Mouse (Mus musculus) right cerebral cortex, adult 18-20 months (tissue): ENCODE results near the gene Stra6l.

Source experiments
- DNase-seq: peaks from one replicate; pipeline ENCODE4 v3.0.0; 2022; ENCODE audit warnings: mixed read lengths

Gene Stra6l

DNA sequence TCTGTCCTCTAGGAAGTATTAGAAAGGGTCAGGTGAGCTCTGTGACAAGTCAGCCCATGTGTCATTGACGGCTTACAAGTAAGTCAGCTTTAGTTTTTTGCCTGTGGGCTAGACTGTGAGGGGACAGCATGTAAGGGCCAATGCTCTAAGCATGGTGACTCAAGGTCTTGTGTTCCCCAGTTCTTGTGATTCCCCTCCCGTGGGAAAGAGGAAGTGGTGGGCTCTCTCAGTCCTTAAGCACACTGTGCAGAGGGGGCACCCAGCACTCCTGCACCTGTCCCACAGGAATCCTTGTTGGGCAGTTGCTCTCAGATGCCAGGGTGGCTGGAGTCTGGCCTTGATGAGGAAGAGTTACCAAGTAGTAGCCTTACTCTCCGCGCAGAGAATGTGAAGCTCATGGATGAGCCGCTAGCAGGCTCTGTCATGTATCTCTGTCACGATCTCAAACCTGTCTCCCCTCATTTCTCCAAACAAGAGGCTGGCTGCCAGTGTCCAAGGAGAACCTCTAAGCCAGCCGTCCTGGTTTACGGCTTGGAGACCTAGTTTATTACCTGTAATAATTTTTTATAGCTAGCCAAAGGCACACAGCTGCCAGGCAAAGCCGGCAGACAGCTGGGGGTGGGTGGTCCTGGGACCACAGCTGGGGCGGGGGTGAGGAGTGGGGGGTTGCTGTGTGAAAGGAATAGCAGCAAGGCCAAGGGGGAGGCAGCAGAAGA lies at the start of gene Stra6l:
TSS of gene Stra6l (plus strand) at position 556 of the 716 bp plus-strand sequence.
- no peak for DNase-seq

DNA sequence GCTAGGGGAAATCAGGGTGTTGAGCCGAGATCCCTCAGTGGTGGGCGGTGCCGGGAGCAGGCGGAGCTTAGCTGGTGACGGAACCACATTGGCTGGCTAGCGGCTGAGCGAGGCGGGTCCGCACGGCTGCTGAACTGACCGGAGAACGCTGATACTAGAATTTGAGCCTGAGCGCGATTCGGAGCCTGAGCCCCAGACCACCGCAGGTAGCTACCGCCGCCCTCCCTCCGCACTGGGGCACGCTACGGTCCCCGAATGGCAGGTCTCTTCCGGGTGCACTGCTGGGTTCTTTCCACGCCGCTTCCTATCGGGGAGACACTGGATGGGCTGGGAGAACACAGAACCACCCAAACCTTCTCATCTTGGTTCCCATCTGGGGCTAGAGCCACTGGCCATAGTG lies 49.5 kb upstream of the Stra6l start, which contains the start of gene Aldh1b1:
TSS of gene Aldh1b1 (plus strand) at position 59 of the 400 bp plus-strand sequence.
- peak; percentile 74 for DNase-seq

DNA sequence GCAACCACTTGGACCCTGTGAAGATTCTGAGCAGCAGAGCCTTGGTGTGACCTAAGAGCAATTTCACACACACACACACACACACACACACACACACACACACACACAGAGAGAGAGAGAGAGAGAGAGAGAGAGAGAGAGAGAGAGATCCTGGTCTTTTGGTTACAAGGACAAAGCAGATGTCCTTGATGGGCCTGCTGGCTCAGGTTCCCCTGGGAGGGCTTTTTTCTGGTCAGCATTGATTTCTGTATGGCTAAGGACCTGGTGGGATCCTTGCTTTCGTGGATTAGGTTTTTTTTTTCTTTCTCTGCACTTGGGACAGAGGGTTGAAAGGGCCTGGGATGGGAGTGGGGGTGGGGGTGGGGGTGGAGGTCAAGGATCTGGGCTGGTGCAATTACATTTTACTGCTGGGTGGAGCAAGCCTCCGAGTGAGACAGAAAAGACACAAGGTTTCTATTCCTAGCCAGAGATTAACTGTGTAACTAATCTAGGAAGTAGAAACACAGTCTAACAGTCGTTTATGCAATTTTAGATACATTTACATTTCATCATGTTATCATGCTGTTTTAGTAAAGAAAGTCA lies 48.4 kb upstream of the Stra6l start:
- DNase-seq, result no peak

DNA sequence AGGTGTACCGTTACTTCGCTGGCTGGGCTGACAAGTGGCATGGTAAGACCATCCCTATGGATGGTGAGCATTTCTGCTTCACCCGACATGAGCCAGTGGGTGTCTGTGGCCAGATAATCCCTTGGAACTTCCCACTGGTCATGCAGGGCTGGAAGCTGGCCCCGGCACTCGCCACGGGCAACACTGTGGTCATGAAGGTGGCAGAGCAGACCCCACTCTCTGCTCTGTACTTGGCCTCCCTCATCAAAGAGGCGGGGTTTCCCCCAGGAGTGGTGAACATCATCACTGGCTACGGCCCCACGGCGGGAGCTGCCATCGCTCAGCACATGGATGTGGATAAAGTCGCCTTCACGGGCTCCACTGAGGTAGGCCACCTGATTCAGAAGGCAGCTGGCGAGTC lies 45.6 kb upstream of the Stra6l start:
- no peak for DNase-seq

DNA sequence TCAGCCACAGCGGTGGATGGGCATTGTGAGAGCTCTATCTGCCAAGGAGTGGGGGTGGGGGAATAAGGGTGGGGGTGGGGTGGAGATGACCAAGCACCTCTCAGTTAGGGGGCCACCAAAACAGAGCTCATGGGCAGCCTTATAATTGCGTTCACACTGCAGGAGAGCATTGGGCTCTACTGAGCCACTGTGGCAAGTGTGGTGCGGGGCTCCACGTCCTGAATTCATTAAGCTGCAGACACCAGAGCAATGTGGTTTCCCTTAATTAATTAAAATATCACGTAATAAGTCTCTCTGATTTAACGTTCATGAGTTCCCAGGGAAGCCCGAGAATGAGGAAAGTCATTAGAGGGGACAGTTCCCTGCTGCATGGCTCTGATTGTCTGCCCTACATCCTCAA lies 40.4 kb upstream of the Stra6l start:
- no peak for DNase-seq

DNA sequence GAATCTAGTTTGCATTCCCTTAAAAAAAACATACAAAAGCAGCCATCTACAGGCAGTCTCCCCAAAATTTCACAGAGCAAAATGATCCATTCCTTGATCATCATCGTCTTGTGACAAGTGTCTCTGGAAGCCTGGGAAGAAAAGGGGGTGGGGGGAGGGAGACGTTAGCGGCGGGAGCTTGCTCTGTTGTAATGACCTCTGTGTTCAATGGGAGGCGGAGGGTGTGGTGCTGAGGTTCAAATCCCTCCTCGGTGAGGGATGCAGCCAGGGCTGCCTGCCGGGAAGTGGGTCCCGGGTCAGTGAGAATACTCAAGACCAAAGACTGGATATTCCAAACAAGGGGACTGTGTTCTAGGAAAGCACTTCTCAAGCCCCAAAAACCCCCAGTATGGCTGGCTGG lies 37.2 kb upstream of the Stra6l start:
- no peak for DNase-seq

DNA sequence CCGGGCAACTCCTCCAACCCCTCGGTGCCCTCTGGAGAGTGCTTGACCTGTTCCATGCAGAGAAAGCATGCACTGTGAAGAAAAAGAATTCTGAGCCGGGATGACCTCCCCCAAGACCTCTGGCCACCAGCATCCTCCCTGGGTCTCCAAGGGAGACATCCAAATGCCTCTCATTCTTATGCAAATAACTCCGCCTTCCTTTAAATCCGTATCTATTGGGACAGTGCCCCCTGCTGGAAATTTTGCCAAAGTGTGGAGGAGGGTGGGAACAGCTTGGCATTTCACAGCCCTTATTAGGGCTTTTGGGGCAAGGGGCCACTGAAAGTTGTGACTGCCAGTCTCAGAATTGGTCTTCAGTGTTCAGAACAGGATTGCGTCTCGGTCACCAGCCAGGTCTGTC lies 32.9 kb upstream of the Stra6l start:
- DNase-seq, result peak; percentile 26

DNA sequence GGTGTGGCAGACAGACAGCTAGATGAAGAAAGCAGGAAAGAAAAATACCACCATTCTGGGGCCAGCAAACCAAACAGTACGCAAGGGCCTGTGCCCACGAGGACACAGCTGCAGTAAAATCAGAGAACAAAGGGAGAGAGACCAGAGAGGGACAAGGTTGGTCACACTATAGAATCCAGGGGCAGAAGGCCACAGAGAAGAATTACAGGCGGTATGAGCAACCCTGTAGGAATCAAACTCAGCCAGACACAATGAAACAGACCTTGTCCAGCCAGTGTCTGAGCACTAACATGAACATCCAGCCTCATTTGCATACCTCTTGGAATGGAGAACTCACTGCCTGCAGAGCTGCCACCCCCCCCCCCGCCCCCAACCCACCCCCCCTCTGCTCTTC lies 29.7 kb upstream of the Stra6l start:
- no peak for DNase-seq

DNA sequence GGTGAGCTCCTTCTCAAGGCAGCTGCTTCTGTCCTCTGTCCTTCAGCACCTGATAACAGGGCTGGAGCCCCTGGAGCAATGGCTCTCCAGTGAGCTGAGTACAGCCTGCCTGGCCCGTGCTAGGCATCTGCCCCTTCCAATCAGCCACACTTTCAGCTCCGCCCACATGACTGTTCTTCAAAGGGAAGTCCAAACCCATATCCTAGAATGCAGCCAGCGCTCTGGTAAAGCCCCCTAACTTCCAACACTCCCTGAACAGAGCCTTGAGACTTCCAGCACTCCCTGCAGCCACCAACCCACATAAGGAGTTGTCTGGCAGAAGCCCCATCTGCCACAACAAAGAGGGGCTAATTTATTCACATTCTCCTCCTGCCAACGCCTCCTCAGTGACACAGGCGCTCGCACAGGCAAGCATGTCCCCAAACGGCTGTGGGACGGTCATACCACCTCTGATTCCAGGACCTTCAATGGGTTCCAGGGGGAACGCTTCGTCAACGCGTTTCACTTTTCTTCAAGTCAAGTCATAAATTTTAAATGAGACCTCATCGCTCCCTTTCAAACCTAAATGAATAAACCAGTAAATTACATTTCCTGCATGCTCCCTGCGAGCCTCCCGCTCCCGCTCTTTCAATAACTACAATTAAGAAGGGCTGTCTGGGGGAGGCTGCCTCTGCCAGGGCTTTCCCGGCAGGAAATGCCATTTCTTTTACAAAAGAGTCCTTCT lies 29.1 kb upstream of the Stra6l start:
- peak; percentile 50 for DNase-seq

DNA sequence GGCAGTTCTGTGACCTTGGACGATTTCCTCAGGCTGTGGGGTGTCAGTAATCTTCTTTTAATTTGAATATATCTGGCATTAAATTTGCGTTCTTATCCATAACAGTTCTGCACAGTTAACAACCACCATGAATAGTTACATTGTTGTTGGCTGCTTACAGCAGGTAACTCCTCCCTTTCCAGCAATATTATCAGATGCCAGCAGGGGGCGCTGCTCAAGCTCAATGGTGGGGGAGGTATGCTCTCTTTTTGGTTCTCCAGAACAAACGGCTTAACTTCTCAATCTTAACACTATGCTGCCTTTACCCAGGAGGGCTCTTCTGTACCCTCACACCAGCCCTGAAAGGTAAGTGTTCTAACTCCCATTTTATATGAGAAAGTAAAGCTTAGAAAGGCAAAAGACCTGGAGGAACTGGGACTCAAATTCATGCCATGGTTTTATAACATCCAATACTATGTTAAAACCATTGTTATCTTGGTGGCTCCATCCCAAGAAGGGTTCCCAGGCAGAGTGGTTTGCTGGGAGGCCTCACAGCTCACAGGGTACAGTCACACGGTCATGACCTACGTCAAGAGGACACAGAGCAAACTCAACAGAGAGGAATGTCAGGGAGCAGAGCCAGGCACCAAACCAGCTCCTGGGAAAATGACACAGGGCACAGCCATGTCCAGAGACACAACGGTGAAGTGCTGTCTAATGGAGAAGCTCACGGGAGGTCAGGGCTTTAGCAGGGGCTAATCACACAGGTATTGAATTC lies 28.2 kb upstream of the Stra6l start:
- peak; percentile 30 for DNase-seq

DNA sequence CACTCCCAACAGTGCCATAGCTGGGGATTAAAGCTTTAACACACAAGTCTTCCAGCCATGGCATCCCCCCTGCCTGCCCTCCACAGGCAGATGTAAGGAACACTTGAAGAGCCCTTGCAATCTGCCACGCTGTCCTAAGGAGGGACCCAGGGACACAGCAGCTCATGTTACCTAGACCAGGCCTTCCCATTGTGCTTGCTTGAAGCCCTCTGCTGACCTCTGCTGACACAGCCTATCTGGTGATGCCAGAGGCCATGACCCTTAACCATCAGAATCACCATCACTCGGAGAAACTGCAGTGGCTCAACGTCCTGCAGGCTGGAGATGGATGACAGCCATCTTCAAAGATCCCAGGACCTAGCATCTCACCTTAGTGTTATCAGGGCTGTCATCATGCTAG lies 26.5 kb upstream of the Stra6l start:
- DNase-seq, result no peak

DNA sequence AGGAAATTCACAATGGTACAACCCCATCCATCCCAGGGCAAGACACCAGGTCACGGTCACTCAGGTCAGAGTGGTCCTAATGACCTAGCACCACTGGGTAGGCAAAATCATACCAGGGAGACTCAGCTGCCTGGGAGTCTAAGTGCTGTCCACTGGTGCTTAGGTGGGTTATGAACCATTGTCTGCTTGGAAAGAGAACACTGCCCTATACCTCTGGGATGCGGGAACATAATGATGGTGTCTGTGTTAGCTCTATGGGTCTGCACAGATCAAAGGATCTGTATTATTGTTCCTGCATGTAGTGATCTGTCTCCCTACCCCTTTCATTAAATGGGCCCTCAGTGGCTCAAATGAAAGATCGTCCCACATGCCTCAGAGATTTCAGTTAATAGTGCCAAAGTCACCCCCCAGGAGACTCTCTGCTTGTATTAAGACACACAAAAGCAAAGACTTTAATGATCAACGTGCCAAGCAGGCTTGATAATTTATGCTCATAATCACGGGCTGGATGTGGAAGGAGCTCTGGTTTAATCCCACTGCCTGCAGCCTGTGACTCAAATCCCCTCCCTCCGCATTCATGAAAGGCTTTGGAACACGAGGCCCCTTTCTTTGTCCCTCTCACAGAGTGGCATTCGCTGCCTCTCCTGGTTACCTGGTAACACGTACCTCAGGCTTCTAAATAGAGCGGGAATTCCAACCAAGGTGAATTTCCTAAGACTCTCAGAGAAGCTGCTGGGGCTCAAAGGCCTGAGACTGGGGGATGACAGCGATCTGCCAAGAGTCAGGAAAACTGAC lies 25.5 kb upstream of the Stra6l start:
- no peak for DNase-seq

DNA sequence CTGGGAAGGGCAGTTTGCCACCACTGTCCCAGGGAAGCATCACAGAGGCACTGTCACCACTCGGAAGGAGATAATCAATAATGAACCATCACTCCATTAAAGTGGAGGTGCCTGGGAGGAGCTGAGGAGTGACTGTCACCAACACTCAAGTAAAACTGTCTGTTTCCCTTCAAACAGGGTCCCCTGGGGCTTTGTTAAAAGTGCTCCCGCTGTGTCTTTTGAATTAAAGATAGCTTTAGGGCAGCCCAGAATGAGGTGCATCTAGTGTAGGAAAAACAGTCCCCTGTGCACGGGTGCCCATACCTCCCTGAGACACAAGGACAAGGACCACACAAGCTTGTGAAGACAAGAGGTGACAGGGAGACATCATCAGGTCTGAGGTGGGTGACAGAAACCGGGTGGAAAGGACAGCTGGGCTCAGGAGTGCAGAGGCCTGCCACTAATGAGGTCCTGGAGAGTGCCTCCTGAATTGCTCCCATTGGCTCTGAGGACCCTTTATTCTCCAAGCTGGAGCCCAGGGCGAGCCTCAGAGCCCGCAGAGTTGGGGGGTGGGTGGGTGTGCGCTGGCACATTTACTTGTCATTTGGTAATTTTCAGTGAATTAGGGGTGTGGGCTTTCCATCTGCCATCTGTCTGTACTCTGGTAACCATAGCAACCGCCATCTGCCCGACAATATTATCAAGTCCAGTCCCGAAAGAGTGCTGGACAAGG lies 24.3 kb upstream of the Stra6l start:
- no peak for DNase-seq

DNA sequence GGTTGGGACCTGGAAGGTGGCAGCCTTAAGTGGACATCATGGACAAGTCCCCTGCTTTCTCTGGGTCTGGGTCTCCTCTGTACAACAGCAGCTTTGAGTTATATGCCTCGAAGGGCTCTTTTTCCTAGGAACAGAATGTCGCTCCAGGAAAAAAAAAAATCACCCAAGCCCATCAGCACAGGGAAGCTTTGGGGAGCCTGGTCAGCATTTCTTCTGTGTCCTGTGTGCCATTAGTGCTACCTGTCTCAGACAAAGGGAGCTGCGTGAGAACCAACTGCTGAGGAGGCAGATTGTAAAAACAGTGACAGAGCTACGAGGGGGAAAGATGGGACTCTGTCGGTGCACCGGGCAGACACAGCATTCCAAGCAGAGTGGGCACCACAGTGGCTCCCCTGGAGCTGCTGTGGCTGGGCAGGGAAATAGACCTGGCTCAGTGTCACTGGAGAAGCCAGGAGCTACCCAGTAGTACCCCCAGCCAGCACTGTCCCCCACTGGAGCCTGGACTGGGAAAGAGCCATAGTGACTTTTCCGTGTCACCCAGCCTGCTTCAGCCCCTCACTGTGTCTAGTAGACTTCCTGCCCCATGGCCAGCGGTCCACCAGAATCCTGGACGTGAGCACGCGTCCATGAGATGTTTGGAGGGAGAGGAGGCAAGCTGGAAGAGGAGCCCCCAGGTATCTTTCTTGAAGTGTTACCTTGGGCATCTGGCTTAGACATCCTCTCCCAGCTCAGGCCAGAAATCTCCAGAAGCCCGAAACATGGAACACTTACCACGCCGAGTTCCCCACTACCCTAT lies 23.5 kb upstream of the Stra6l start:
- no peak for DNase-seq

DNA sequence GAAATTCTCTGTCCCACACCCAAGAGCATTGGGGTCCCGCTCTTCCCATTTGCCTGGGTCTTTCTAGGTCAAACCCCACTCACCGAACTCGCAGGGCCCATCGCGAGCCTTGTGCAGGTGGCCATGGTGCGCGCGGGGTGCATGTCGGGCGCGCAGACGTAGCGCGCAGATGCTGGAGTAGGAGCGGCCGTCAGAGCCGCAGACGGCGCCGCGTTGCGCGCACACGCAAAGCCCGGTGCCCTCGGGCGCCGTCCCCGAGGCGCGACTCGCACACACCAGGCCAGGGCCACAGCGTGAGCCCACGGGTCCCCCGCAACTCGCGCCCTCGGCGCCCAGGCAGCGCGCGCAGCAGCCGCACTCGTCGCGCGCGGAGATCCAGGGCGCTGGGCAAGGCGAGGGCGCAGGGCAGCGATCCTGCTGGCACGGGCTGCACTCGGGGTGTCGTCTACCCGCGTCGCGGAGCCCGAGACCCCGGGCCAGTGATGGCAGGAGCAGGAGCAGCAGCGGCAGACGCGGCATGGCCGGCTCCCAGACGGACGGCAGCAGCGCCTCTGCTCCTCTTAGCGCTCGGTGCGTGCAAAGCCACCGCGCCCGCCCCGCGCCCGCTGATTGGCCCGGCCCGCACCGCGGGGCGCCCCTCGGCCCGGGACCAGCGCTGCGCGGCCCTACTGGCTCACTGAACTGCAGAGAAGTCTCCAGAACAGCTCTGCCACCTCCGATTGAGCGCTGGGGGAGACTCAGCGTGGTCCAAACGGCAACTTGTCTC lies 22.0 kb upstream of the Stra6l start, which contains the start of gene Igfbpl1:
TSS of gene Igfbpl1 (minus strand) at position 649 of the 766 bp plus-strand sequence.
- no peak for DNase-seq

DNA sequence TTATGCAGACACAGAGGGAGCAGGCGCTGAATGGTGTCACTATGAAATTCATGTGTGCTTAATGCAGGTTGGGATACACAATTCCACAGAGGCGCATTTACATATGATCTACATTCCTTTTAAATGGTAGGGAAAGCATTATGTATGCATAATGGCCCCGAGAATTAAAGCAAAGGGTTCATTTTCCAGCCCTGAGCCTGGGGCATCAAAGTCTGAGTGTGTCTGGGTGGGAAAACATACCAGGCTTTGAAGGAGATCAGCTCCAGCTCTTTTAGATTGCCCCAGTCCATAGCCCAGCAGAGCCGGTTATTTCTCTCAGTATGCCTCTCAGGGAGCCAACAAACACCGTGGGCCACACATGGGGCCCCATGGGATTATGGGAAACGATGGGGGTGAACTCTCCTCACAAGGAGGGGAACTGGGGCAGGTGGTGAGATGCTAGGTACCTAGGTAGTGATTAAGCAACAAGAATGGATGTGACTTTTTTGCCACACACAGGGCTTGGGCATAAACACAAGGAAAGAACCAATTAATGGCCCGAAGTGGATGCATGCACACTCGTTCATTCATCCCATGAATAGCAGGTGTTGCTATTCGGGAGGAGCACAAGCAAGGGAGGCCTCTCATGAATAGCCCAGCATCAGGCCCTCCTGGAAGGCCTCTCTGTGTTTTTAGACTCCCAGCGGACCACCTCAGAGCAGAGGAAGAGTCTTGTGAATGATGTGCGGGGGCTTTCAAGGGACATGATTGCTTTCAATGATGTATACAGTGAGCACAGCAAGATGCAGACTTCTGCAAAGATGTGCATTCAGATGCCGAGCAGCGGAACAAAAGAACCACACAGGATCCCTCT lies 18.3 kb upstream of the Stra6l start:
- DNase-seq, result no peak

DNA sequence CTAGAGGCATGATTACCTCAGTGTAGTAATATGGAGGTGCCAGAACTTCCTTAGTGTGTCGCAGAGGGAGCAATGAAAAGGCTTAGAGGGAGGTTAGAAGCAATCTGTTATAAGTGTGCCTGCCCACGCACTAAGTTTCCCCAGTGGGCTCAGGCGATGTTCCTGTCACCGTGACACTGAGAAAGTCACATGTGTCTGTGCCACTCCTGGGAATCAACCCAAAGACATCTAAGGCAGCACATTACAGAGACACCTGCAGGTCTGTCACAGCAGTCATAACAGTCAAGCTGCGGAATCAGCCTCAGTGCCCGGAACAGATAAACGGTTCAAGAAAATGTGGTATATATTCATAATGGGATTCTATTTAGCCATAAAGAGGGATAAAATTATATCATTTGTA lies 16.5 kb upstream of the Stra6l start:
- DNase-seq, result peak; percentile 66

DNA sequence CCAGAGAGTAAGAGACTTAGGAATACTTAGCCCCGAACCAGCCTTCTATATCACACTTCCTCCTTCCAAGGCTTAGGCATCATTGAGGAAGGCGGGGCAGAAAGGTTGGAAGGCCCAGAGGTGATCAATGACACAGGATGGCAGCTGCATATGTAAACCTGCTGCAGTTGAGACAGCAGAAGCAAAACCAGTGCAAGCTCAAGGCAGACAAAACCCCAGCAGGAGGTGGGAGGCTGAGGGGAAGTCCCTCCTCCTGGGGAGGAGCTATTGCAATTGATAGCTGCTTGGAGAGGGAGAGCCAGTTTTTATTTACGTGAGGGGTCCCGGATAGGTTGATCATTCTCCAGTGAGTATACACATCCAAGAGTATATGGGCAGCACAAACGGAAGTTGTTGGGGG lies 15.0 kb upstream of the Stra6l start:
- DNase-seq, result no peak

DNA sequence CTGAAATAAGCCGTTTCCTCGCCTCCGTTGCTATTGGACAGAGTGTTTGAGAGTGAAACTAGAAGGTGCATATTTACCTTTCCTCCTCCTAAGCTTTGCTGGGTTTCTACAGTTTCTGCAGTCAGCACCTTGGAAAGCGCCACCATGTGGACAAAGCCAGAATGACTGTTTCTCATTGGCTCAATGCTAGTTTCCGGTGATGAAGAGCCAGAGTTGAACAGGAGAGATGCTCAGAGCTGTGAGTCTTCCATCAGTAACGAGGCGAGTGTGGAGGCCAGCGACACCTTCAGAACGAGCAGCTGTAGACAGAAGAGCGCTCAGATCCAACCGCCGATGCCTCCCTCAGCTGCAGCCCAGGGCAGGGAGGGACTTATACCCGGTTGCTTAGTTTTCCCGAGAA lies 4.1 kb upstream of the Stra6l start:
- peak; percentile 49 for DNase-seq
